Mouse (Mus musculus) testis, adult 2 months (tissue): ENCODE data around the gene Rnase2b.
"Not testable (repeated sequence)": the region's sequence is repeated elsewhere in the genome, so short reads cannot be mapped to it uniquely, and the experiment has no call there.

Experiments used
- CTCF ChIP-seq: fragments of 200-500 bp; IDR thresholded peaks from 2 replicates; pipeline ENCODE4 v1.5.1; 2012; ENCODE audit warnings: low read depth, mild to moderate bottlenecking, inconsistent platforms, low read length, moderate library complexity; ENCODE audit not compliant: control insufficient read depth, insufficient read depth, insufficient replicate concordance
- POLR2A ChIP-seq: fragments of 200-500 bp; IDR thresholded peaks from 2 replicates; pipeline ENCODE4 v1.6.1; 2012; ENCODE audit warnings: low read depth, mild to moderate bottlenecking, inconsistent platforms, low read length, moderate library complexity; ENCODE audit not compliant: control insufficient read depth

DNA sequence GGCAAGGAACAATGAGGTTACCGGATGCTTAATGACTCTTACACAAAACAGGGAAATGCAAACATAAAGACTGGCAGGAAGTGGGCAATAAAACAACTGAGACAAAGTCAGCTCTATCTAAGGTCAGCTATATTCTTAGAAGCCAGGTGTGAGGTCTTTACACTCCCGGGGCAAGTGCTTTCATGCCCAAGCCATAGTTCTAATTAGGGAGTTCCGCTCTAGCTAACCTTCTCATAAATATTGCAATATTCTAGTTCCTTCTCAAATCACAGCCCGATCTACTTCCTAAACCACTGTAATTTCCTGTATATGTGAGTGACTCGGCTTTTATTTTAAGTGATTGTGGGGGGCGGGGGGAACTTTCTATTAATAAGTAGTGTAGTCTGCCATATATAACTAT is 1.3 kb downstream of the Rnase2b start:
- not testable (repeated sequence) for TF ChIP-seq POLR2A, CTCF
